Mouse (Mus musculus) hindbrain, embryonic 16.5 days (tissue): ENCODE measurements at regions not wholly inside any gene's neighbourhood (a gene's known extent, or its start where the extent isn't known, plus 50 kb on each side); places are given as distances from the start of the nearest gene placed in this dataset.

Experiments used
- ATAC-seq: fragments of 200-750 bp; cut with Nextera tagmentation; 2 replicates; pipeline ENCODE4 v1.8.0; 2017; ENCODE audit warnings: moderate TSS enrichment, moderate library complexity
- H3K27ac ChIP-seq: fragments of 300-500 bp; sonication (generic); 2 replicates; pipeline ENCODE4 v1.5.1; 2014; ENCODE audit warnings: low read depth, mild to moderate bottlenecking, control low read depth, low read length, moderate library complexity
- H3K27me3 ChIP-seq: fragments of 300-500 bp; sonication (generic); replicated peaks from 2 replicates; pipeline ENCODE4 v1.6.1; 2014; ENCODE audit warnings: low read length; ENCODE audit not compliant: control insufficient read depth, insufficient read depth
- H3K36me3 ChIP-seq: fragments of 300-500 bp; sonication (generic); 2 replicates; pipeline ENCODE4 v1.6.1; 2014; ENCODE audit warnings: mild to moderate bottlenecking, low read length, moderate library complexity, mixed read lengths; ENCODE audit not compliant: control insufficient read depth, insufficient read depth
- H3K4me1 ChIP-seq: fragments of 300-500 bp; sonication (generic); 2 replicates; pipeline ENCODE4 v1.6.1; 2014; ENCODE audit warnings: low read depth, low read length; ENCODE audit not compliant: control insufficient read depth, insufficient read depth
- H3K4me2 ChIP-seq: fragments of 300-500 bp; sonication (generic); 2 replicates; pipeline ENCODE4 v1.6.1; 2014; ENCODE audit warnings: mild to moderate bottlenecking, low read length, control low read depth, moderate library complexity
- H3K4me3 ChIP-seq: fragments of 300-500 bp; sonication (generic); 2 replicates; pipeline ENCODE4 v1.5.1; 2014; ENCODE audit warnings: mild to moderate bottlenecking, low read length, control low read depth, moderate library complexity
- H3K9ac ChIP-seq: fragments of 300-500 bp; sonication (generic); 2 replicates; pipeline ENCODE4 v1.6.1; 2014; ENCODE audit warnings: low read depth, mild to moderate bottlenecking, control low read depth, low read length, moderate library complexity
- H3K9me3 ChIP-seq: fragments of 300-500 bp; sonication (generic); 2 replicates; pipeline ENCODE4 v1.6.1; 2014; ENCODE audit warnings: mild to moderate bottlenecking, low read length, moderate library complexity; ENCODE audit not compliant: control insufficient read depth
- WGBS: fragments of 180-500 bp; shearing (Covaris S2); extraction: QIAGEN DNeasy Blood & Tissue Kit; methylation state at CpG from one replicate; pipeline ENCODE4 v1.1.7; 2014; 5-methylcytosine and 5-hydroxymethylcytosine counted together

DNA sequence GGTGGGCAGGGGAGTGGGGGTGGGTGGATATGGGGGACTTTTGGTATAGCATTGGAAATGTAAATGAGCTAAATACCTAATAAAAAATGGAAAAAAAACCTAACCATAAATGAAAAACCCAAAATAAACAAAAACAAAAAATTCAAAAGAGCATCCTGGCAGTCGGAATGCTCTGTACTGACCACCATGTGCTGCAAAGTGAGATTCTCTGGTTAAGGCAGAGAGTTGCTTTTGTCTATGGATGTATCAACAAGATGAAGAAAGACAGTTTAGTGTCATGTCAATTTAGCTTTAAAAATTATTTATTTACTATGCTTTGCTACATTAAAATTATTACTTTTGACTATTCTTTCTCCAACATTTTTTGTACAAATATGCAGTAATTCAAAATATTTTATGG is 88.5 kb downstream of the E330014E10Rik start:
- WGBS, result 88% methylated on average over 1 of the region's 1 CpGs
- no peaks in the 10 kb centered on the region for H3K27me3 ChIP-seq

DNA sequence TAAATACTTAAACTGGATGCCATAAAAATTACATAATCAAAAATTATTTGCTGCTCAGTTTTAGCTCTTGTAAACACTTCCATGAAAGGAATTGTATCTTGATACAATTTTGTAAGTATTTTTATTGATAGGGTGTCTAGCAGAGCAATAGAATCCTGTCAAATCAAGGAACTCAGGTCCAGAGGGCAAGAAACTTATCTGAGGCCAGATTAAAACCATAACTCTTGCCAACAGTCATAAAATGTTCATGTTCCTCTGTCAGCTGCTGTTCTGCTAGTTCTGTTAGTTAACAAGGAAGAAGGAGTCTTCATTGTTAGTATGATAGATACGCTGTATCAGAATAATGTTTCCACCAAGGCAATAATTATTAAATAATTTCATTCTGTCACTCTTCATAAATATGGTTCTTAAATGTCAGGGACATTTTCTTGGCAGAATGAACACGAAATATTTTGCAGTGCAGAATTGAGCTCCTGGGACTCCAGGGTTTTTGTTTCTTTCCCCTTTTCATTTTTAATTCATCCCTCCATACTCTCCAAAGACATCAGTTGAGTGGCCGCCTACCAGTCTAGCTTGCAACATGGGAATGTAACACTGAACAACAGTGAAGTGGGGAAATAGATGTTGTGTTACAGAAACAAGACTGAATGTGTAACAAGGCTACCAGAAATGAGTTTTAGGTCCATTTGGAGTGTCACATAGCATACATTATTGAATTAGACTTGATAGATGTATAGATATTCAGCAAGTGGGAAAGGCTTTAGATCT is 89.1 kb downstream of the E330014E10Rik start:
- ATAC-seq, result no peak
- 71% methylated on average over 3 of the region's 3 CpGs for WGBS

More for the DNA sequence above, 88.5 kb downstream of the E330014E10Rik start:
- H3K36me3 ChIP-seq, result no peaks in the 10 kb centered on the region
- H3K9me3 ChIP-seq, result no peaks in the 10 kb centered on the region; the same call in 1 of the 2 replicates
- no peak for ATAC-seq
- H3K4me1 ChIP-seq, result no peaks in the 10 kb centered on the region
- no peak overlapping the region for H3K27ac ChIP-seq
- H3K4me2 ChIP-seq, result no peak overlapping the region
- H3K9ac ChIP-seq, result no peak overlapping the region
- H3K4me3 ChIP-seq, result no peak overlapping the region

DNA sequence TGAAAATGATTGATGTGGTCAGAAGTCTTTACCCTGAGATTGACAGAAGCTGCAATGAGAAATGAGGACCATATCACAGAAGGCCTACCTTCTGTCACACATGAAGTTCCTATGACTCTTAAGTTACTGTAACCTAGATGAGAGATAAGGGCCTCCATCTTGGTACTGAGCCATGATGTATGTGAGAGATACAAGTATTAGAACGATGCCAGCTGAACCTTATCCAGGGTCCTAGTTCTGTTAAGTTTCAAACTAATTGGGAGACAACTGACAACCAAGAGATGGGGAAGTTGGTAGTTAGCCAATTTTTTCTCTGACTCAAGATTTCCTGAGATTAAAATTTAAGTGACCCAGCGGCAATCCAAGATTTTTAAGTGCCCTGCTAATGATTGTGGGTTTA is 89.7 kb downstream of the E330014E10Rik start:
- no peak overlapping the region for H3K4me2 ChIP-seq
- 89% methylated on average over 2 of the region's 2 CpGs for WGBS
- no peaks in the 10 kb centered on the region; the same call in 1 of the 2 replicates for H3K9me3 ChIP-seq
- H3K27me3 ChIP-seq, result no peaks in the 10 kb centered on the region
- no peaks in the 10 kb centered on the region for H3K36me3 ChIP-seq
- H3K9ac ChIP-seq, result no peak overlapping the region
- no peaks in the 10 kb centered on the region for H3K4me1 ChIP-seq
- H3K27ac ChIP-seq, result no peak overlapping the region
- no peak for ATAC-seq
- H3K4me3 ChIP-seq, result no peak overlapping the region

More for the DNA sequence above, 89.1 kb downstream of the E330014E10Rik start:
- Histone ChIP-seq H3K4me3 (no peak overlapping the region), H3K4me2 (no peak overlapping the region), H3K36me3 (no peaks in the 10 kb centered on the region), H3K9me3 (no peaks in the 10 kb centered on the region; the same call in 1 of the 2 replicates), H3K27ac (no peak overlapping the region), H3K27me3 (no peaks in the 10 kb centered on the region), H3K4me1 (no peaks in the 10 kb centered on the region), H3K9ac (no peak overlapping the region)

DNA sequence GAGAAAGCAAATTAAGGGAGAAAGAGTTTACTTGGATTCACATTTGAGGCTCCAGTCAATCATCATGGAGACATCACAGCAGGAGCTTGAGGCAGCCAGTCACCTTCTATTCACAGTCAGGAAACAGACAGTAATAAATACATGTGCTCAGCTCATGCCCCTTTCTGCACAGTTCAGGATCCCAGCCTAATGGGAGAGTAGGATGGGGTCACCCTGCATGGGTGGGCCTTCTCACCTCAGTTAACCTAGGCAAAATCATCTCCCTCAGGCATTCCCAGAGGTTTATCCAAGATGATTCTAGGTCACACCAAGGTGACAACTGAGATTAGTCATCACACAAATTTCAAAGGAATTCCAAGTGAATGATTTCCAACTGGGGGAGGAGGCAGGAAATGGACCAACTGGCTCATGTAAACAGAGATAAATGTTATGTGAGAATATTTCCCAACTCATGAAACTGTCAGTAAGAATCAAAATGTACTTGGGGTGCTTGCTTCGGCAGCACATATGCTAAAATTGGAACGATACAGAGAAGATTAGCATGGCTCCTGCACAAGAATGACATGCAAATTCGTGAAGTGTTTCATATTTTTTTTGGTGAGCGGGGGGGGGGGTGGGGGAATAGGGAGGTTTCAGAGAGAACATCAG is 89.8 kb upstream of the Cxcl13 start:
- 80% methylated on average over 4 of the region's 4 CpGs for WGBS
- ATAC-seq, result no peak
- no peaks in the 10 kb centered on the region for H3K36me3 ChIP-seq
- H3K9ac ChIP-seq, result no peak overlapping the region
- H3K27ac ChIP-seq, result no peak overlapping the region
- H3K9me3 ChIP-seq, result no peaks in the 10 kb centered on the region; the same call in 1 of the 2 replicates
- no peak overlapping the region for H3K4me3 ChIP-seq
- H3K27me3 ChIP-seq, result no peaks in the 10 kb centered on the region
- no peak overlapping the region for H3K4me2 ChIP-seq
- no peaks in the 10 kb centered on the region for H3K4me1 ChIP-seq

DNA sequence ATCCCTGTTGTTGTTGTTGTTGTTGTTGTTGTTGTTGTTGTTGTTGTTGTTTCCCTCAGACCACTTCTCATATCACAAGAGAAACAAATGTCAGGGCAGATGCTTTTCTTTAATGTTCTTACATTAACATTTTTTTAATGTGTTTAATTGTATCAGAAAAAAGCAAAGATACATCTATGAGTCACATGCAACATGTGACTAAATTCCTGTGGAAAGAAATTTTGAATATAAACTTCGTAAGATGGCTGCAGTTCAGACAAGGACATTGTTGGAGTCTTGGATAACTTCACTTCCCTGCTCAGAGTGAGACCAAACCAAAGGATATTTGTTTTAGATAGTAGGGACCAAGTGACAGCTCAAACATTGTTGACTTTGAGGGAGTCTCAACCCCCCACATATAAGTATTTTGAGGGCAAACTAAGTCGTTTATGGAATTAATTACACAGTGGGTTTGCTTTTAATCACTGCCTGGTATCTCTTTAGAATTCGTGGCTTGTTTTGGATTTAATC is 86.4 kb upstream of the Cxcl13 start:
- 70% methylated on average over 3 of the region's 3 CpGs for WGBS
- Histone ChIP-seq H3K36me3 (no peaks in the 10 kb centered on the region), H3K4me3 (no peak overlapping the region), H3K4me1 (no peaks in the 10 kb centered on the region), H3K9me3 (no peaks in the 10 kb centered on the region; the same call in 1 of the 2 replicates), H3K27me3 (no peaks in the 10 kb centered on the region), H3K27ac (no peak overlapping the region), H3K4me2 (no peak overlapping the region), H3K9ac (no peak overlapping the region)
- no peak for ATAC-seq

DNA sequence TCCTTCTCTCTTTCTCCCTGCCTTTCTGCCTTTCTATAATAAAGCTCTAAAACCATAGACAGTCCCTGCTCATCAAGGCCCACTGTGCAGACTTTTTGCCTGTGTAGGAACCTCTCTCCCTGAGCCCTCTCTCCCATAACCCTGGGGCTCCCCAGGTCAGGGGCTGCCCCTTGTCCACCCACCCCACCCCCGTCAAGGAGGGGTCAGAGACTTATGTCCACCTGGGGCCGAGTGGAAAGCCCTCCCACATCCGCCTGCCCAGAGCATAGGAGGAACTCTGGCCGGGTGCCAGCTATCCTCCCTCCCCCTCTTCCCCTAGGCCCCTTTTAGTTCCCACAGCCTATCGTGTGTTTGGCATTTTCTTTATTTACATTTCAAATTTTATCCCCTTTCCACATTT is 81.8 kb upstream of the Cxcl13 start:
- WGBS, result 71% methylated on average over 5 of the region's 5 CpGs
- H3K27me3 ChIP-seq, result no peaks in the 10 kb centered on the region

DNA sequence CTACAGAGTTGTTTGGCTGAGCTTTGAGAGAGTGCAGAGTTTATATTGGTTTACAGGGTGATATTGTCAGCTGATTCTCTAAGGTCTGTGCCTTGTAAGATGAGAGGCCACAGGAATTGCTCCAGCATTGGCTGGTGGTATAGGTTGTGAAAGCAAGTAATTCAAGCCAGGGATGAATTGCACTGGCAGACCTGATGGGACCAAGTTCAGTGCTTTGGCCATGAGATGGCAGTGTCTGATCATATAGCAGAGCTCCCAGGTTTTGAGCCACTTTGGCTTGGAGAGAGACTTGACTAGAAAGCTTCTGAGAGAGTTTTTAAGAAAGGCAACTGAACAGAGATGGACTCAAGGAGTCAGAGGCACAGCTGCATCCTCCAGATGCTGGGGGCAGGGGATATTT is 75.8 kb upstream of the Cxcl13 start:
- Histone ChIP-seq H3K27ac (no peak overlapping the region), H3K4me3 (no peak overlapping the region), H3K4me1 (no peaks in the 10 kb centered on the region), H3K9me3 (no peaks in the 10 kb centered on the region), H3K27me3 (no peaks in the 10 kb centered on the region), H3K9ac (no peak overlapping the region), H3K36me3 (no peaks in the 10 kb centered on the region), H3K4me2 (no peak overlapping the region)
- 0 out of 2 replicates have a peak, but pooled peaks have one; percentile 71 for ATAC-seq

More for the DNA sequence above, 81.8 kb upstream of the Cxcl13 start:
- ATAC-seq, result no peak
- H3K36me3 ChIP-seq, result no peaks in the 10 kb centered on the region
- H3K4me3 ChIP-seq, result no peak overlapping the region
- no peak overlapping the region for H3K4me2 ChIP-seq
- no peaks in the 10 kb centered on the region for H3K9me3 ChIP-seq
- no peak overlapping the region for H3K27ac ChIP-seq
- no peak overlapping the region for H3K9ac ChIP-seq
- no peaks in the 10 kb centered on the region for H3K4me1 ChIP-seq
